Mouse (Mus musculus) embryo, embryonic 10.5 days (tissue): ENCODE results near the gene Ppan.

Source experiments
- DNase-seq: peaks from one replicate; pipeline ENCODE4 v3.0.0-alpha.2; 2015; ENCODE audit warnings: low spot score

Gene Ppan

GRCm38 (mm10) chr9:20887704-20888385 is at the start of gene Ppan:
Gene Ppan, plus strand, starts transcription at chr9:20888175.
- peak; percentile 97 for DNase-seq

- DNase-seq = no peak
These were observed 49.0 kb upstream of the Ppan start for GRCm38 (mm10) chr9:20838931-20839330.

GRCm38 (mm10) chr9:20842211-20842610 is 45.8 kb upstream of the Ppan start:
- no peak for DNase-seq

GRCm38 (mm10) chr9:20842670-20843069 is 45.3 kb upstream of the Ppan start:
- peak; percentile 62 for DNase-seq

GRCm38 (mm10) chr9:20850179-20850578 is 37.8 kb upstream of the Ppan start:
- no peak for DNase-seq

- peak; percentile 85 for DNase-seq
These were observed 30.8 kb upstream of the Ppan start for GRCm38 (mm10) chr9:20857131-20857530.

- no peak for DNase-seq
These were observed 28.0 kb upstream of the Ppan start for GRCm38 (mm10) chr9:20859926-20860325.

GRCm38 (mm10) chr9:20861821-20862220 is 26.2 kb upstream of the Ppan start:
- DNase-seq = peak; percentile 68

- no peak for DNase-seq
These were observed 25.8 kb upstream of the Ppan start for GRCm38 (mm10) chr9:20862225-20862624.

- DNase-seq = no peak
These were observed 21.1 kb upstream of the Ppan start for GRCm38 (mm10) chr9:20866879-20867278.

GRCm38 (mm10) chr9:20868448-20869001 is 19.4 kb upstream of the Ppan start, which contains the start of gene A230050P20Rik:
Gene A230050P20Rik, plus strand, starts transcription at chr9:20868642.
- no peak for DNase-seq

- no peak for DNase-seq
These were observed 18.7 kb upstream of the Ppan start for GRCm38 (mm10) chr9:20869246-20869645.

GRCm38 (mm10) chr9:20870211-20871173 is 17.5 kb upstream of the Ppan start:
- no peak for DNase-seq

GRCm38 (mm10) chr9:20872991-20873390 is 15.0 kb upstream of the Ppan start:
- no peak for DNase-seq

- DNase-seq = no peak
These were observed 14.5 kb upstream of the Ppan start for GRCm38 (mm10) chr9:20873521-20873920.

- peak; percentile 32 for DNase-seq
These were observed 12.8 kb upstream of the Ppan start for GRCm38 (mm10) chr9:20875021-20875790.

- DNase-seq = no peak
These were observed 11.5 kb upstream of the Ppan start for GRCm38 (mm10) chr9:20876318-20877117.

GRCm38 (mm10) chr9:20877118-20878040 is 10.6 kb upstream of the Ppan start:
- no peak for DNase-seq

GRCm38 (mm10) chr9:20878041-20878709 is 9.8 kb upstream of the Ppan start:
- DNase-seq = peak; percentile 99
